Mouse (Mus musculus) gastrocnemius, adult 8-10 months (tissue): ENCODE measurements around the gene Tanc1. TPM values are rescaled to one million over a fixed set of nuclear protein-coding genes. Genes with fewer than 3 reads are reported as not detected.
"Not testable (repeated sequence)": the region's sequence is repeated elsewhere in the genome, so short reads cannot be mapped to it uniquely, and the experiment has no call there.

Experiments used
- DNase-seq, 2 experiments: peaks; one replicate each; pipeline ENCODE4 v3.0.0; 2022; ENCODE audit warnings: low spot score in 2 of 2
- total RNA-seq, 4 experiments: library from RNA; stranded (reverse); gene quantifications; 2 replicates each; pipeline ENCODE4 v1.2.4; 2022

Gene Tanc1
- total RNA-seq, 4 experiments from 2014 or later: 4.4 to 10.5 (median 6.5) TPM

- no peak for DNase-seq
Measured at GRCm38 (mm10) chr2:59828103-59828655, 216.3 kb downstream of the Tanc1 start.

- DNase-seq: peak; percentile 64 to 77
Measured at GRCm38 (mm10) chr2:59828777-59829508, 217.1 kb downstream of the Tanc1 start.

GRCm38 (mm10) chr2:59829718-59830117, 217.9 kb downstream of the Tanc1 start:
- no peak for DNase-seq

GRCm38 (mm10) chr2:59830151-59830550, 218.3 kb downstream of the Tanc1 start:
- peak in 1 of 2 experiments; percentile 40 for DNase-seq

- DNase-seq: no peak
Measured at GRCm38 (mm10) chr2:59830940-59831339, 219.1 kb downstream of the Tanc1 start.

GRCm38 (mm10) chr2:59831831-59832230, 220.0 kb downstream of the Tanc1 start:
- no peak for DNase-seq

GRCm38 (mm10) chr2:59838825-59839224, 227.0 kb downstream of the Tanc1 start:
- DNase-seq: no peak

GRCm38 (mm10) chr2:59839755-59840154, 227.9 kb downstream of the Tanc1 start:
- no peak for DNase-seq

GRCm38 (mm10) chr2:59840191-59840590, 228.3 kb downstream of the Tanc1 start:
- no peak for DNase-seq

- no peak for DNase-seq
Measured at GRCm38 (mm10) chr2:59841189-59841939, 229.5 kb downstream of the Tanc1 start.

- DNase-seq: no peak
Measured at GRCm38 (mm10) chr2:59841944-59842343, 230.1 kb downstream of the Tanc1 start.

GRCm38 (mm10) chr2:59842556-59843008, 230.7 kb downstream of the Tanc1 start:
- no peak for DNase-seq

GRCm38 (mm10) chr2:59843156-59843555, 231.3 kb downstream of the Tanc1 start:
- no peak for DNase-seq

- DNase-seq: no peak
Measured at GRCm38 (mm10) chr2:59843848-59844247, 232.0 kb downstream of the Tanc1 start.

GRCm38 (mm10) chr2:59851885-59852284, 240.0 kb downstream of the Tanc1 start:
- not testable (repeated sequence) for DNase-seq

GRCm38 (mm10) chr2:59852916-59853315, 241.1 kb downstream of the Tanc1 start:
- DNase-seq: no peak

- no peak for DNase-seq
Measured at GRCm38 (mm10) chr2:59853543-59853942, 241.7 kb downstream of the Tanc1 start.

- no peak for DNase-seq
Measured at GRCm38 (mm10) chr2:59854363-59854762, 242.5 kb downstream of the Tanc1 start.

- DNase-seq: no peak
Measured at GRCm38 (mm10) chr2:59862618-59863017, 250.8 kb downstream of the Tanc1 start.

- no peak for DNase-seq
Measured at GRCm38 (mm10) chr2:59870526-59870925, 258.7 kb downstream of the Tanc1 start.

GRCm38 (mm10) chr2:59876482-59876881, 264.6 kb downstream of the Tanc1 start:
- no peak for DNase-seq

- DNase-seq: no peak
Measured at GRCm38 (mm10) chr2:59877335-59877734, 265.5 kb downstream of the Tanc1 start.
